Comparison of ENCODE assay signal across 16 mouse cellular contexts in genomic region chr8:115855934-115856629, GRCm38 (mm10).
DNase-seq lines count a peak whose midpoint lies in the region; ATAC-seq and TF ChIP-seq lines count a peak whose summit lies in the region.
"Had no signal": no experiment of that assay in that cellular context is flagged by ENCODE, and none has a peak within 500 bp of the region (broad histone marks: within the 10 kb centered on the region; RNA-seq: fewer than 3 reads in every experiment).

No protein-coding gene starts in this region.

- H3K4me1 ChIP-seq in kidney, embryonic 15.5 days, result peaks cover 7% of the 10 kb centered on the region
- H3K4me1 ChIP-seq in embryonic facial prominence, embryonic 10.5 days, result no peaks in the 10 kb centered on the region
- H3K4me1 ChIP-seq: hindbrain, embryonic 12.5 days; liver, embryonic 13.5 days; megakaryocyte, embryonic 14.5 days had no signal

- H3K4me2 ChIP-seq in kidney, embryonic 15.5 days, result no peak overlapping the region
- peak overlapping the region; percentile 35 for H3K4me2 ChIP-seq in myocyte (ENCODE audit: low read depth)
- H3K4me2 ChIP-seq: hindbrain, embryonic 12.5 days; liver, embryonic 13.5 days had no signal

- WGBS in kidney, embryonic 15.5 days, result 41% methylated on average over 8 of the region's 8 CpGs
- WGBS in embryonic facial prominence, embryonic 10.5 days, result 87% methylated on average over 8 of the region's 8 CpGs

- H3K9me3 ChIP-seq in kidney, embryonic 15.5 days (replicated peaks), result no peaks in the 10 kb centered on the region
- no peaks in the 10 kb centered on the region for H3K9me3 ChIP-seq in embryonic facial prominence, embryonic 10.5 days
- H3K9me3 ChIP-seq: hindbrain, embryonic 12.5 days; liver, embryonic 13.5 days had no signal

- peak; percentile 78 for ATAC-seq in kidney, embryonic 15.5 days (replicated peaks; ENCODE audit: low FRiP score)
- ATAC-seq: lung, postnatal 0 days had no signal

- H3ac ChIP-seq in myocyte (ENCODE audit: control insufficient read depth, insufficient read length), result no peak overlapping the region

- peak overlapping the region; percentile 55 for H3K27ac ChIP-seq in gastrocnemius, adult 2 months
- H3K27ac ChIP-seq in kidney, embryonic 15.5 days, result 0 out of 2 replicates have a peak overlapping the region, but pooled peaks have one; percentile 30
- no peak overlapping the region for H3K27ac ChIP-seq in embryonic facial prominence, embryonic 10.5 days (replicated peaks)
- H3K27ac ChIP-seq: hindbrain, embryonic 12.5 days; liver, embryonic 13.5 days had no signal

- no peaks in the 10 kb centered on the region for H3K36me3 ChIP-seq in kidney, embryonic 15.5 days
- H3K36me3 ChIP-seq in myocyte (ENCODE audit: control insufficient read depth, insufficient read depth), result no peaks in the 10 kb centered on the region
- no peaks in the 10 kb centered on the region for H3K36me3 ChIP-seq in embryonic facial prominence, embryonic 10.5 days (replicated peaks)
- H3K36me3 ChIP-seq: hindbrain, embryonic 12.5 days; liver, embryonic 13.5 days had no signal

- H3K4me3 ChIP-seq in gastrocnemius, adult 2 months, result no peak overlapping the region
- H3K4me3 ChIP-seq in kidney, embryonic 15.5 days (replicated peaks), result no peak overlapping the region
- H3K4me3 ChIP-seq in myocyte, result no peak overlapping the region
- H3K4me3 ChIP-seq in embryonic facial prominence, embryonic 10.5 days, result no peak overlapping the region
- H3K4me3 ChIP-seq: erythroblast, embryonic 14.5 days; hindbrain, embryonic 12.5 days; liver, embryonic 13.5 days; megakaryocyte, embryonic 14.5 days had no signal

- TF ChIP-seq POLR2A in myocyte (IDR thresholded peaks at IDR 0.05; ENCODE audit: insufficient read length, low read depth), result no peak

- no peak overlapping the region for H3K9ac ChIP-seq in kidney, embryonic 15.5 days
- H3K9ac ChIP-seq: hindbrain, embryonic 12.5 days; liver, embryonic 13.5 days had no signal

- intact Hi-C loops in gastrocnemius, adult 2 months (cut with DNase I), result no loop called here

- DNase-seq in gastrocnemius, adult 2 months, result peak; percentile 53
- no peak for DNase-seq in gastrocnemius, postnatal 4 days (ENCODE audit: low spot score in 2 of 2)
- DNase-seq in gastrocnemius, adult 8-10 months (ENCODE audit: low spot score in 2 of 2), result peak; percentile 24 to 28
- DNase-seq in embryonic facial prominence, embryonic 10.5 days (ENCODE audit: low spot score), result no peak
- no peak for DNase-seq in frontal cortex, postnatal 14 days (ENCODE audit: low spot score in 2 of 2)
- DNase-seq in frontal cortex, postnatal 36 days (ENCODE audit: low spot score in 2 of 2), result no peak
- DNase-seq: B cell, adult 2 months; cerebellum, adult 2 months; liver, embryonic 13.5 days; right cerebral cortex, postnatal 14 days had no signal

- no peaks in the 10 kb centered on the region for H3K79me2 ChIP-seq in myocyte (ENCODE audit: control insufficient read depth, insufficient read depth)

- no peaks in the 10 kb centered on the region for H3K27me3 ChIP-seq in kidney, embryonic 15.5 days
- H3K27me3 ChIP-seq in myocyte (ENCODE audit: control insufficient read depth, insufficient read depth, insufficient read length), result no peaks in the 10 kb centered on the region
- H3K27me3 ChIP-seq in embryonic facial prominence, embryonic 10.5 days (replicated peaks; ENCODE audit: low read depth, poor library complexity, severe bottlenecking), result no peaks in the 10 kb centered on the region
- H3K27me3 ChIP-seq: hindbrain, embryonic 12.5 days; liver, embryonic 13.5 days; megakaryocyte, embryonic 14.5 days had no signal

- TF ChIP-seq CTCF in gastrocnemius, adult 2 months (IDR thresholded peaks at IDR 0.05), result no peak

TF ChIP-seq in myocyte, 11 proteins besides CTCF, POLR2A, EP300 and RAD21:
- TF ChIP-seq USF1 (IDR thresholded peaks at IDR 0.05; ENCODE audit: low read depth) (peak; percentile 18), MYOG (IDR thresholded peaks at IDR 0.05; ENCODE audit: control insufficient read depth in 1 of 3, insufficient read depth in 1 of 3, insufficient read length in 2 of 3, low read depth in 2 of 3) (peak in 2 of 3 experiments; percentile 19 to 26), MYOD1 (IDR thresholded peaks at IDR 0.05; ENCODE audit: control insufficient read depth in 1 of 3, insufficient read length in 2 of 3, low read depth in 2 of 3) (peak in 1 of 3 experiments; percentile 8), SRF (IDR thresholded peaks at IDR 0.05; ENCODE audit: control insufficient read depth, insufficient read length, low read depth) (no peak)
TF ChIP-seq in myocyte: peak in this region for 3.

Comparison
In these comparisons a context has a peak if more than half of its experiments do, and no peak if none do; other contexts are left out.
1. DNase-seq: peak in gastrocnemius, adult 2 months (single experiment) and gastrocnemius, adult 8-10 months (2 of 2); none in gastrocnemius, postnatal 4 days (0 of 2), embryonic facial prominence, embryonic 10.5 days (single experiment), frontal cortex, postnatal 14 days (0 of 2) and frontal cortex, postnatal 36 days (0 of 2).